Mouse (Mus musculus) MN1 (cell line): ENCODE data around the gene Ube2l3.
A peak's percentile ranks its signal among the peaks of the same experiment; 100 is the strongest.
"Not testable (repeated sequence)": the region's sequence is repeated elsewhere in the genome, so short reads cannot be mapped to it uniquely, and the experiment has no call there.

Experiments used
- DNase-seq: peaks from one replicate; pipeline ENCODE4 v3.0.0-alpha.2; 2016; ENCODE audit warnings: low spot score

The Ube2l3 gene

GRCm38 (mm10) chr16:17202549-17202948 lies at the start of gene Ube2l3:
Gene Ube2l3, minus strand, starts transcription at chr16:17202649.
- DNase-seq = no peak

GRCm38 (mm10) chr16:17251539-17251938 lies 49.1 kb upstream of the Ube2l3 start:
- peak; percentile 59 for DNase-seq

DNA sequence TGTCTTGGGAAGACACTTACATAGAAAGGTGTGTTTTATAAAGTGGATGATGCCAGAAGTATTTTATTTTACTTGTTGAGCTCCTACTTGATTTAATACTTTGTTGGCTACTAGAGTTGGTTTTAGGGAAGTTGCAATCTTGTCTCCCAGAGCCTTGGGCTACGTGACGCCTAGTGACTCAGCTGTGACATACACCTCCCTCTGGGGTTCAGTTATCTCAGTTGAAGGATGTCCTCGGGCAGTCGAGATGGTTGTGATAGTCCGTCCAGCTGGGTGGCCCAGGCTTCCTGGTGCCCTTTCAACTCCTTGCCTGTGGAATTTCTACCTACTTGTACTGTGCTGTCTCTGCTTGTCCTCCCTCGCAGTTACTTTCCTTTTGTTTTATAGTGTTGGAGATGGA lies 46.7 kb upstream of the Ube2l3 start:
- no peak for DNase-seq

GRCm38 (mm10) chr16:17247727-17248126 lies 45.3 kb upstream of the Ube2l3 start:
- DNase-seq = no peak

- no peak for DNase-seq
These were observed 42.5 kb upstream of the Ube2l3 start for GRCm38 (mm10) chr16:17244996-17245395.

GRCm38 (mm10) chr16:17243731-17244130 lies 41.3 kb upstream of the Ube2l3 start:
- DNase-seq = no peak

DNA sequence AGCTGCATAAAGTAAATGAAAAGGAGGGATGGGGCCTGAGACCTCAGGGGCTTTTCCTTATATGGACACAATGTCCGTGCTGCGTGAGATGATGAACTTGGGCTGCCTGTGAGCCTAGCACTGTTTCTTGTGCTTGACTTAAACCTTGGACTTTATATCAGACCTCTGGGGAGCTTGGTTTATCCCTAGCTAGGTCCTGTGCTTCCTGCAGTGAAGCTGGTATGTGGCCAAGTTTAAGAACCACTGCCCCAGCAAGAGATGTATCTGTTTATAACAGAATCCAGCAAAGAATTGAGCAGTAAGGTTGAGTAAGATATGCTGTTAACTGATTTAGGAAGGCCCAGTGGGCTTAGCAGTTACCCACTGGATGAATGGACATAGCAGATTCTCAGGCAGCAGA lies 37.0 kb upstream of the Ube2l3 start:
- DNase-seq = no peak

DNA sequence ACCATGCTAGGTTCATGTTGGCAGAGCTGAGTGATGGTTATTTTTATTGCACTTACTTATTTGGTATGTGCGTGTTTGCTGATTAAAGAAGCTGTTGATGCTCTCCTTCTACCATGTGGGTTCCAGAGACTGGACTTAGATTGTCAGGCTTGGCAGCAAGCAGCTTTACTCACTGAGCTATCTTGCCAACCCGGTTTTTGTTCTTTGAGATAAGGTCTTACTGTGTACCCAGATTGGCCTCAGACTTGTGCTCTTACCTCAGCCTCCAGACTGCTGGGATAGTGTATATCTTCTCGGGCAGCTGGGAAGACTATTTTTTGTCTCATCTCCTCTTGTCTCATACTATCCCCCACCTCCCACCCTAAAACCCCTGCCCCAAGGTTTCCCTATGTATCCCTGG lies 35.2 kb upstream of the Ube2l3 start:
- DNase-seq = no peak

- peak; percentile 36 for DNase-seq
These were observed 32.6 kb upstream of the Ube2l3 start for GRCm38 (mm10) chr16:17234916-17235665.

GRCm38 (mm10) chr16:17234499-17234895 lies 32.0 kb upstream of the Ube2l3 start:
- peak; percentile 50 for DNase-seq

DNA sequence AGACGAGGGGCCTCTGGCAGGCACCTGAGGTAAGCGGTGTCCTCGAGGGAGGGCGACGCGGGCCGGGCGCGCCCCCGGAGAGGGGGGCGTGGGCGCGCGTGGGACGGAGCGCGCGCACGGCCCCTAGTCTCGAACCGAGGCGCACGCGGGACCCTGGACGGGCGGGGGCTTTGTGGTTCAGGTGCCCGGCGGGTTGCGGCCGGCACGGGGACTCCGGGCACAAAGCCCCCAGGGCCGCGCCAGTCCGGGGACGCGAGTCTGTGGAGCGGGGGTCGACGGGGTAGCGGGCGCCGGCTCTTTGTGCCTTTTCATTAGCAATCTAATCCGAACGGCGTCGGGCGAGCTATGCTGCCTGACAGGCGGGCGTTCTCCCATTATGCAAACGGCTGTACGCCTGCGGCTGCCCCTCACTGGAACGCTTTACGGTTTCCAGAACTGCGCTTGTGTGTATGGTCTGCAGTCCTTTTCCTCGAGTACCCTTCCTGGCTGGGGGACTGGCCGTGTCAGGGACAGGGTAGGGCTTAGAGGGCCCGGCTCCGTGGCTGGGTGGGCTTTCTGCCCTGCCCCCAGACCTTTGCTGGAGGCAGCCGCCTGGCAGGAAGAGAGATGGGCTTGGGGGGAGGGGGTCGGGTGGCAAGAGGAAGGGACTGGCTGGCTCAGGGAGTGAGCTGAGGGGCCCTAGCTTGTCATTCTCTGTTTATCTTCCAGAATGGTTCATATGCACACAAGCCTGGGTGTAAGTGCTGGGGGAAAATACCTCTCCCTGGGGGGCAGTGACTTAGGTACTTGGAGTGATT lies 31.5 kb upstream of the Ube2l3 start:
- DNase-seq = peak; percentile 71

GRCm38 (mm10) chr16:17232794-17233701 lies 30.6 kb upstream of the Ube2l3 start, which contains the start of gene Hic2:
Gene Hic2, plus strand, starts transcription at chr16:17233572.
- DNase-seq = peak; percentile 96

GRCm38 (mm10) chr16:17231523-17231922 lies 29.1 kb upstream of the Ube2l3 start:
- DNase-seq = not testable (repeated sequence)

DNA sequence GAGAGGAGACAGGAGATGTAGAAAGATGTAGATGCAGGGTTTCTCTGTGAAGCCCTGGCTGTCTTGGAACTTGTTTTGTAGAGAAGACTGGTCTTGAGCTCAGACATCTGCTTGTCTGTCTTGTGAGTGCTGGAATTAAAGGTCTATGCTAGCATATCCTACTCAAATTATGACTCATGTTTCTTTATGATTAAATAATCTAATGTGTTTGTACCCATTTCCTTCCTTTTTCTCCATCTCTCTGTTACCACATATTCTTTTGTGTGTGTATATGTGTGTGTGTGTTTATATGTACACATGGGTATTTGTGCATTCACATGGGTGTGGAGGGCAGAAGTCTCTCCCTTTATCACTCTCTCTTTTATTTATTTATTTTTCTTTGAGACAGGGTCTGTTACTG lies 24.0 kb upstream of the Ube2l3 start:
- DNase-seq = no peak

GRCm38 (mm10) chr16:17225584-17225983 lies 23.1 kb upstream of the Ube2l3 start:
- DNase-seq = no peak

- peak; percentile 64 for DNase-seq
These were observed 19.7 kb upstream of the Ube2l3 start for GRCm38 (mm10) chr16:17222197-17222596.

GRCm38 (mm10) chr16:17220127-17220733 lies 17.8 kb upstream of the Ube2l3 start:
- no peak for DNase-seq

GRCm38 (mm10) chr16:17216934-17217633 lies 14.6 kb upstream of the Ube2l3 start:
- no peak for DNase-seq

GRCm38 (mm10) chr16:17209981-17210838 lies 7.8 kb upstream of the Ube2l3 start:
- no peak for DNase-seq

DNA sequence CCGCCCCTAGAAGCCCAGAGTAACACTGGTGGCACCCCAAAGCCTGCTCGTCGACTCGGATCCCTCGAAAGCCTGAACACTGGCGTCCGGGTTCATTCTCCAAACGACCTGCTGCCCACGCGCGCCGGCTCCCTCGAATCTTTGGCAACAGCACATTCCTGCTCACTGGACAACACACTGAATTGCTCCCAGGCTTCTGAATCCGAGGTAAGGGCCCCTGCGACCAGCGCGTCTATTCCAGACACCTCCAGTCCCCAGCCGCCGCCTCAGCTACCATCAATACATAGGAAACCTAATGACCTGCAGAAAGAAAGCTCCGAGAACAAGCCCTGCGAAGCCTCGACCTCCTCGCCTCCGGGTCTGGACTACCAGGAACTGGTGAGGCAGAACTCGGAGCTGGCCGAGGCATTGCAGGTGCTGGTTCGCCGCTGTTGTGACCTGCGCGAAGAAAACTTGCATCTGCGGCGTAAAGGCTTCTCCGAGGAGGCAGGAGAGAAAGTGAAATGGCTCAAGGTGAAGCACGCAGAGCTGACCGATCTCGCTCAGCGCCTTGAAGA lies 7.0 kb upstream of the Ube2l3 start:
- DNase-seq = no peak
